Mouse (Mus musculus) spleen, adult 2 months (tissue): Measurements from ENCODE around the gene Trim47. TPM values are rescaled to one million over a fixed set of nuclear protein-coding genes. Genes with fewer than 3 reads are reported as not detected.

ENCODE experiments used
- DNase-seq, 2 experiments: peaks; one replicate each; pipeline versions ENCODE4 v3.0.0 to v3.0.0-alpha.2; 2012 to 2021; ENCODE audit warnings: low spot score in 2 of 2, low read depth in 1 of 2
- H3K27ac ChIP-seq: fragments of 200-500 bp; 2 replicates; pipeline ENCODE4 v1.5.1; 2012; ENCODE audit warnings: low read length, inconsistent platforms; ENCODE audit not compliant: insufficient read depth
- H3K27me3 ChIP-seq: fragments of 200-500 bp; 2 replicates; pipeline ENCODE4 v1.6.1; 2012; ENCODE audit warnings: mild to moderate bottlenecking, moderate library complexity, low read length, inconsistent platforms; ENCODE audit not compliant: control insufficient read depth, insufficient read depth
- H3K36me3 ChIP-seq: fragments of 200-500 bp; 2 replicates; pipeline ENCODE4 v1.6.1; 2012; ENCODE audit warnings: mild to moderate bottlenecking, low read length, inconsistent platforms; ENCODE audit not compliant: control insufficient read depth, insufficient read depth
- H3K4me1 ChIP-seq: fragments of 200-500 bp; 2 replicates; pipeline ENCODE4 v1.6.1; 2011; ENCODE audit warnings: inconsistent platforms; ENCODE audit not compliant: control insufficient read depth, insufficient read depth, insufficient read length
- H3K4me3 ChIP-seq: fragments of 200-500 bp; 2 replicates; pipeline ENCODE4 v1.5.1; 2011; ENCODE audit warnings: mild to moderate bottlenecking, inconsistent platforms; ENCODE audit not compliant: insufficient read depth, insufficient read length; ENCODE audit errors: extremely low read depth
- CTCF ChIP-seq: fragments of 200-500 bp; IDR thresholded peaks from 2 replicates; pipeline ENCODE4 v1.5.1; 2011; ENCODE audit warnings: mild to moderate bottlenecking, inconsistent platforms; ENCODE audit not compliant: insufficient read depth, insufficient read length, insufficient replicate concordance; ENCODE audit errors: extremely low read depth
- POLR2A ChIP-seq: fragments of 200-500 bp; IDR thresholded peaks from 2 replicates; pipeline ENCODE4 v1.6.1; 2011; ENCODE audit warnings: low read depth, low read length, inconsistent platforms
- WGBS: fragments of 180-500 bp; shearing (Covaris S2); methylation state at CpG from one replicate; pipeline ENCODE4 v1.1.7; 2018; 5-methylcytosine and 5-hydroxymethylcytosine counted together
- polyA plus RNA-seq: library from polyadenylated mRNA; depleted of rRNA; stranded (reverse); fragments of >200 nt; gene quantifications from 2 replicates; pipeline ENCODE4 v1.2.3, GENCODE M21; 2012

Trim47 gene
- polyA plus RNA-seq, 1 experiment = 19.4 TPM

DNA sequence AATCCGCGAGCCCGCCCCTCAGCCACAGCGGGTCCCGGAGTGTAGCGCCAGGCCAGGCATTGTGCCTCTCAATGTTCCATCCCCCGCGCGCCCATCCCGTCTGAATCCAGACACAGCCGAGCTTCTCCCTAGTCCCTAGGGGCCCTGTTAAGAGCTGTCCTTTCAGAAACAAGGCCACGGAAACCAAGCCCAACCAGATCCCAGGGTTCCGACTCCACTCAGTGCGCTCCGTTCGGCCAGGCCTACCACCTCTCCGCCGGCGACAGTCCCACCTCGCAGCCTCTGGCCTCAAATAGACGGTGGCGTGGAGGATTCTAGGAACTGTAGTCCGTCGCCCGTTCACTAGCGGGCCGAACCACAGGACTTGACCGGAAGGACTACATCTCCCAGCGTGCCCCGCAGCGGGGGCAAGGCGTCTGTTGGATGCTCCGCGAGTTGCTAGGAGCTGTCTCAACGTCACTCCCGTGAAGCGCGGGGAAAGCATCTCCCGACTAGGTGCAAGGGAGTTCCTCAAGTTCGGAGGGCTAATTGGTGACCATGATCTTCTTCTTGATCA lies 41.0 kb upstream of the Trim47 start, which contains the start of gene Fbf1:
Gene Fbf1 (minus strand): TSS at position 283 of the 556 bp plus-strand sequence.
- H3K4me1 ChIP-seq = no peaks in the 10 kb centered on the region
- peaks cover 6% of the 10 kb centered on the region for H3K36me3 ChIP-seq
- under 1% methylated on average over 40 of the region's 40 CpGs for WGBS
- peak; percentile 73 to 94 for DNase-seq
- peak within 1 kb of the TSS; percentile 17; the same call in 1 of the 2 replicates for H3K27ac ChIP-seq
- H3K27me3 ChIP-seq = no peaks in the 10 kb centered on the region
- peak within 1 kb of the TSS; percentile 76 for H3K4me3 ChIP-seq
- TF ChIP-seq POLR2A (peak; percentile 35; the same call in 1 of the 2 replicates), CTCF (no peak)

DNA sequence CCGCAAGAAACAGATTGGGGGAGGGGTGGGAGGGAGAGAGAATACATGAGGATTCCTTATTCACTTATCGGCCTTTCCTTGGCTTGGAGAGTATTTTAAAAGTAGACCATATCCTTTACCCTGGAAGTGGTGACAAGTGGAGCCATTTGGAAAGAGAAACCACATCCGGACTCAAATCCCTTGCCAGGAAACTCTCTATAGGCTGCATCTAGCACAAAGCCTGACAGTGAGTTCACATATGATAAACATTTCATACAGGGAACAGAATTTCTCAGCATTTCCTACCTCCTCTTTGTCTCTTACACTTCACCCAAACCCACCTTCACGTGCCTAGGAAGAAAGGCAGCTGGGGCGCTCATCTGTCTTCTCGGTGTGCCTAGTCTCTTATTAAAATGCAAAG lies 40.2 kb upstream of the Trim47 start:
- 21% methylated on average over 6 of the region's 6 CpGs for WGBS
- Histone ChIP-seq H3K4me1 (no peaks in the 10 kb centered on the region), H3K27ac (no peak overlapping the region), H3K4me3 (peak overlapping the region; percentile 76), H3K36me3 (peaks cover 1% of the 10 kb centered on the region; the same call in 1 of the 2 replicates), H3K27me3 (no peaks in the 10 kb centered on the region)
- TF ChIP-seq POLR2A = no peak
- TF ChIP-seq CTCF = no peak
- no peak for DNase-seq

DNA sequence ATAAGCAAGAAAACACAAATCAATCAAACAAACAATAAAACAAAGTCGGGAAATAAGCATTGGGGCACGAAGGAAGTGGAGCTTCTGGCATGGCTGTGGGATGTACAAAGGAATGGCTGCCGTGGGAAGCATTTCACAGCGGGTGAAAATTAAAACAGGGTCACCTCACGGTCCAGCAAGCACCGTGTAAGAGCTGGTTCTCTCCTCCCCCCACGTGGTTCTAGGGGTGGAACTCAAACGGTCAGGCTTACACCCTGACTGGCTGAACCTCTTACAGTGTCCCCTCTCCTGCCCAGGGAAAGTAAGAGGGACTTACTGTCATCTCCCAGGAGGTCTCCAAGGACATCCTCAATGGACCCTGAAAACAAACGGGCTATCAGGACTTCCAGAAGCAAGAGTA lies 36.0 kb upstream of the Trim47 start:
- WGBS = 74% methylated on average over 9 of the region's 9 CpGs

DNA sequence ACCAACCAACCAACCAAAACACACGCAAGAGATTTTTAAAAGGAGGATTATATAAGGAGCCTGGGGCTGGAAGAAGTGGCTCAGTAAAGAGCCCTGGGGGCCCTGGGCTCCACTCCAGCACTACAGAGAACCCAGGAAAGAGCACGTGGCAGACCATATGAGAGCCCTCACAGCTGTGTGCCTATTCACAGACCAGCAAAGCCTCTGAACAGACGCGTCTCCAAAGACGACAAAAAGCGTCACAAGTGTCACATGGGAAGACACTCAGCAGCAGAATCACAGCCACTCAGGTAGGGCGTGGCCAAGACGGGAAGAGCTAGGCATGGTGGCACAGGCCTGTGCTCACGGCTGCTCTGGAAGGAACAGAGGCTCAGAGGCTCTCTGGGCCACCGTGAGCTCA lies 35.1 kb upstream of the Trim47 start:
- H3K27ac ChIP-seq = no peak overlapping the region
- TF ChIP-seq CTCF = no peak
- TF ChIP-seq POLR2A = no peak
- H3K4me3 ChIP-seq = no peak overlapping the region
- H3K27me3 ChIP-seq = no peaks in the 10 kb centered on the region
- H3K4me1 ChIP-seq = no peaks in the 10 kb centered on the region
- WGBS = 84% methylated on average over 10 of the region's 10 CpGs
- DNase-seq = no peak
- no peaks in the 10 kb centered on the region for H3K36me3 ChIP-seq

More for the DNA sequence above, 36.0 kb upstream of the Trim47 start:
- DNase-seq = no peak
- no peak overlapping the region for H3K27ac ChIP-seq
- no peaks in the 10 kb centered on the region for H3K4me1 ChIP-seq
- no peaks in the 10 kb centered on the region for H3K27me3 ChIP-seq
- H3K36me3 ChIP-seq = no peaks in the 10 kb centered on the region
- H3K4me3 ChIP-seq = no peak overlapping the region
- no peak for TF ChIP-seq POLR2A

DNA sequence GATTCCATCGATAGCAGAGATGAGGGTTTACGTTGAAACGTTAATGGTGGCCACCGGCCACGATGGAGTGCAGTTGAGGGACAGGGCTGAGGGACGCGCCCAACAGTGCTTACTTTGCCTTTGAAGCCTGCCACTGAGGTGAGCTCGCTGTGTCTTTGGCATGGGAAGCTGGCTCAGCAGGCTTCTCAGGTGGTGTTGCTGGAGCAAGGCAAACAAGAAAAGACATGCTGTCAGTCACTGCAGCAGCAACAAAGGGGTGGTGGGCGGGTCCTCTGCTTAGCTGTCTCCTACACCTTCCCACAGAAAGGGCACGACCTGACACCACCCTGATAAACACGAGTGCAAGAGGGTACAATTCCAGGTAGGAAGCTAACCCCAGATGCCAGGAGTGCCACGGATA lies 34.3 kb upstream of the Trim47 start:
- Histone ChIP-seq H3K4me3 (no peak overlapping the region), H3K36me3 (no peaks in the 10 kb centered on the region), H3K27ac (no peak overlapping the region), H3K4me1 (no peaks in the 10 kb centered on the region), H3K27me3 (no peaks in the 10 kb centered on the region)
- WGBS = 88% methylated on average over 12 of the region's 12 CpGs
- DNase-seq = no peak
- TF ChIP-seq POLR2A = no peak
- no peak for TF ChIP-seq CTCF

DNA sequence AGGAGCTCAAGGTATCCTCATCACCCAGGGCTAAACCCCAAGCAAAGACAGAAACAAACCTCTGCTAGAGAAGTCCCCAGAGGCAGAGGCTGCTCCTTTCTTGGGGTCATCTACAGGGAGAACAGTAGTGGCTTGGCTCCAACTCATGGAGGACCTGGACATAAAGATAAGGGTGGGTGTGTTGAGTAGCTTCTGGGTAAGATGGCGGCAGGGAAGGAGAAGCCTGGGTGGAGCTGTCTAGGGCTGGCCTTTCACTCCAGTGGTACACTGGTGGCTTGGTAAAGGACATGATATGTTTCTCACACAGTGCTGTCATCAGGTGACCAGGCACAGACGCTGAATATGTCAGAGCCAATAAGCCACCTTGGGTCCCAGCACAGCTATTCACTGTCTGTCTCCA lies 23.9 kb upstream of the Trim47 start:
- no peaks in the 10 kb centered on the region; the same call in 1 of the 2 replicates for H3K36me3 ChIP-seq
- WGBS = 91% methylated on average over 2 of the region's 2 CpGs
- TF ChIP-seq POLR2A (no peak), CTCF (no peak)
- H3K27me3 ChIP-seq = no peaks in the 10 kb centered on the region
- H3K4me1 ChIP-seq = no peaks in the 10 kb centered on the region
- no peak overlapping the region for H3K4me3 ChIP-seq
- H3K27ac ChIP-seq = no peak overlapping the region
- no peak for DNase-seq

DNA sequence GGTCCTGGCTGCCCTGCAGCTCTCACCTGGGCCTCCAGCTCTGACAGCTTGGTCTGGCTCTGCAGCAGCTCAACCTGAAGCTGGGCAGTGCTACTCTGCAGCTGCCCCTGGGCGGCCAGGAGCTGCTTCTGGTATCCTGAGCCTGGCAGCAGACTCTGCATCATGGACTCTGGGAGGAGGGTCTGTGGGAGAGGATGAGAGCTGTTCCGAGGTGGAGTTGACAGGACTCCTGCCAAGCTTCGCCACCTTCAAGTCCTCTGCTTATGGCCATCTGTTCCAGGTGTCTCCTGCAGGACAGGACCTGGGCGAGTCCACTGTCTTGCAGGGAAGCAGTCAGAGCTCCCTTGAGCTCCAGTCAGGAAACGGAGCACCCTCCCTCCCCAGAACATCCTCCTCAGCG lies 22.3 kb upstream of the Trim47 start:
- WGBS = 94% methylated on average over 6 of the region's 6 CpGs
- no peak for DNase-seq
- Histone ChIP-seq H3K4me3 (no peak overlapping the region), H3K27me3 (no peaks in the 10 kb centered on the region), H3K27ac (no peak overlapping the region), H3K4me1 (no peaks in the 10 kb centered on the region), H3K36me3 (no peaks in the 10 kb centered on the region; the same call in 1 of the 2 replicates)
- TF ChIP-seq CTCF = no peak
- no peak for TF ChIP-seq POLR2A
